Mouse (Mus musculus): Measurements from ENCODE around the gene Lmo4.

- no peak for TF ChIP-seq POLR2A (IDR thresholded peaks at IDR 0.05; ENCODE audit: extremely low read depth, insufficient read depth, low read length)
- TF ChIP-seq CTCF (IDR thresholded peaks at IDR 0.05; ENCODE audit: low read depth, low read length): no peak
These were observed 54.0 kb downstream of the Lmo4 start for GRCm38 (mm10) chr3:144151001-144151400.
